Mouse (Mus musculus) left cerebral cortex, postnatal 25 days (tissue): Measurements from ENCODE around the gene Taar1. TPM values are rescaled to one million over a fixed set of nuclear protein-coding genes. Genes with fewer than 3 reads are reported as not detected.

ENCODE experiments used
- DNase-seq, 2 experiments: peaks; one replicate each; pipeline ENCODE4 v3.0.0; 2022; ENCODE audit warnings: low spot score in 2 of 2, mixed read lengths in 1 of 2
- intact Hi-C: fragments of 180-260 bp; cut with DNase I; formaldehyde crosslinking; loops from one replicate; pipeline ENCODE4 v1.15.1; 2025
- total RNA-seq, 2 experiments: library from RNA; stranded (reverse); gene quantifications; 2 replicates each; pipeline ENCODE4 v1.2.3; 2021

The Taar1 gene
- total RNA-seq, 2 experiments from 2014 or later: not detected

DNA sequence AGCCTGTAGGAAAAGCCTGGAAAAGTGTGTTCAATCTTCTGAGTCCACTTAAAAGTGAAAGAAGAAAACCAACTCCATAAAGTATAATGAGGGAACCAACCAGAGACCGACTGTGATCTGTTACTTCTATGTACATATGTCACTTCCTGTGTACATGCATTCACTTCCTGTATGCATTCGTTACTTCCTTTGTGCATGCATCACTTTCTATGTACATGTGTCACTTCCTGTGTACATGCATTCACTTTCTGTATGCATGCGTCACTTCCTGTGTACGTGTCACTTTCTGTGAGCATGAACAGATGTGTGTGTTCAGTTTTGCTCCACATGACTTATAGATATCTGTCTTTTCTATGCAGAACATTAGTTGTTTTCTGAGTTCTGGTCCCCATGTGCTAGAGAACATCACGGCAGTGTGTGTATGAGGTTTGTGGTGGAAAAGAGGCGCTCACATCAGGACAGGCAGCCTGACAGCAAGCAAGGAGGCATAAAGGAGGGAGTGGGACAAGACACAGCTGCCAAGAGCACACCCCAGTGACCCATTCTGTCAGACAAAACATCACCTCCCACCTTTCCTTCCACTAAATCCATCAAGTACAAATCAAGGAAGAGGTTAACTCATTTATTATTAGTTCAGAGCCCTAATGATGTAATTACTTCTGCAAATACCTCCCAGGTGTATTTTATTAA is 44.9 kb downstream of the Taar1 start:
- no peak for DNase-seq
- intact Hi-C loops: no loop called here

- intact Hi-C loops: loop anchor here (10.0 kb wide), 1 partner anchor 144 kb away; no protein-coding TSS in a partner anchor
- DNase-seq: no peak
Observed at GRCm38 (mm10) chr10:23970656-23971165, 50.6 kb downstream of the Taar1 start, which contains the start of gene Taar5. TSS of gene Taar5 (plus strand) at chr10:23970706.

Other genes with a start within 250 kb of the Taar1 start
- 100 to 1,000 TPM; 181 to 221 TPM for gene Rps12, start 133.1 kb upstream of the Taar1 start, total RNA-seq
- gene Slc18b1, start 123.4 kb upstream of the Taar1 start, total RNA-seq: 10 to 100 TPM; 24.1 to 24.7 TPM
- gene Vnn3, start 68.9 kb upstream of the Taar1 start, total RNA-seq: under 1 TPM in 1 of 2 experiments, not detected in 1; 0.25 TPM
- gene Vnn1, start 25.7 kb upstream of the Taar1 start, total RNA-seq: under 1 TPM in 1 of 2 experiments, not detected in 1; 0.23 TPM
- not detected for gene Taar2, start 18.2 kb downstream of the Taar1 start, total RNA-seq
- gene Taar3, start 29.2 kb downstream of the Taar1 start, total RNA-seq: not detected
- not detected for gene Taar4, start 40.1 kb downstream of the Taar1 start, total RNA-seq
- gene Taar5, start 50.4 kb downstream of the Taar1 start, total RNA-seq: not detected
- not detected for gene Taar6, start 65.3 kb downstream of the Taar1 start, total RNA-seq
- gene Taar7a, start 73.1 kb downstream of the Taar1 start, total RNA-seq: not detected
- gene Taar7b, start 79.6 kb downstream of the Taar1 start, total RNA-seq: not detected
- gene Taar7d, start 106.9 kb downstream of the Taar1 start, total RNA-seq: not detected
- not detected for gene Taar7e, start 117.3 kb downstream of the Taar1 start, total RNA-seq
- not detected for gene Taar7f, start 129.2 kb downstream of the Taar1 start, total RNA-seq
- gene Taar8a, start 156.1 kb downstream of the Taar1 start, total RNA-seq: not detected
- gene Taar8b, start 171.9 kb downstream of the Taar1 start, total RNA-seq: not detected
- not detected for gene Taar8c, start 181.6 kb downstream of the Taar1 start, total RNA-seq
- gene Taar9, start 189.2 kb downstream of the Taar1 start, total RNA-seq: not detected
- gene Stx7, start 228.9 kb downstream of the Taar1 start, total RNA-seq: 100 to 1,000 TPM; 128 to 129 TPM